Mouse (Mus musculus): ENCODE data around the gene Zfp334.

Zfp334 gene

DNA sequence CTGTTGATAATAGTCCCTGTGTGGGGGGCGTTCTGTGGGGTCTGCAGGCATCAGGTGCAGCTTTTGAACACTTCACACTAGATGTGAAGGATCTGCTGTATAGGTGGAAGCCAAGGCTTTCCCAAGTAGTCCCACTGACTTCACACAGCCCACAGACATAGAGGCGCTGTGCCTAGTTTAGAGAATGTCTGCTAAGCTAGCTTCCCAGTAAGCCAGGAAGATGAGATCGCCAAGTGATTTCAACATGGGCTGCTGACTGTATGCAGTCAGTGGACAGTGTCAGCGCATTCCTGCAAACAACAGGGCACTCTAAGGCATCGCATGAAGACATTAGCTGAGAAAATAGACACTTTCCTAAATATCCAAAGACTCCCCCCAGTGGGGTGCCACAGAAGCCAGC, 12.6 kb downstream of the Zfp334 start:
- DNase-seq = no peak

DNA sequence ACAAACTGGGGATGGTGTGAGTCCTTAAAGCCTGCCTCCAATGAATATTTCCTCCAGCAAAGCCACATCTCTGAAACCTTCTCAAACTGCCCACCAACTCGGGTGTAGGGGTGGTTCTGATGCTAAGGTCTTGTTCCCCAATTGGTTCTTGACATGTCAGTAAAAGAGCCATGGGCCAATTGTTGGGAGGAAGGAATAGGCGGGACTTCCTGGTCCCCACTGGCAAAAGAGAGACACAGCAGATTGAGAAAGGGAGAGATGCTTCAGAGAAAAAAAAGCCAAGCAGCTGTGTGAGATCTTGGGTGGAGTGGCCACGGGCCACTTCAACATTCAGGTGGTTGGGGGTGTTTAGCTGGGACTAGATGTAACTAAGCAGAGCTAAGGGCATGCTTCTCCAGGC, 17.0 kb downstream of the Zfp334 start:
- DNase-seq = no peak

DNA sequence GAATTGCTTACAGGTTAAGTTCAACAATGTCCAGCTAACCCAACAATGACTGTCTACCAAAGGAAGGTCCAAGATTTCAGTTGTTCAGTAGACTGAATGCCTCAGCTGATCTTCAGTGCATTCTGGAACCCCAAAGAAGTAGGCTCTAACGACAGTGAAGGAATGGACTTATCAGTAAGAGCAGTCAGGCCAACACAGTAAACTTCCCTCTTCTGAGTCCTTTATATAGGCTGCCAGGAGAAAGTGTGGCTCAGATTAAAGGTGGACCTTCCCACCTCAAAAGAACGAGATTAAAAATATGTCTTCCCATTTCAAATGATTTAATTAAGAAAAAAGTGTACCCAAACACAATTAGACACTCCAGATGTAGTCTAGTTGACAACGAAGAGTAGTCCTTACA, 17.7 kb downstream of the Zfp334 start:
- DNase-seq = no peak

DNA sequence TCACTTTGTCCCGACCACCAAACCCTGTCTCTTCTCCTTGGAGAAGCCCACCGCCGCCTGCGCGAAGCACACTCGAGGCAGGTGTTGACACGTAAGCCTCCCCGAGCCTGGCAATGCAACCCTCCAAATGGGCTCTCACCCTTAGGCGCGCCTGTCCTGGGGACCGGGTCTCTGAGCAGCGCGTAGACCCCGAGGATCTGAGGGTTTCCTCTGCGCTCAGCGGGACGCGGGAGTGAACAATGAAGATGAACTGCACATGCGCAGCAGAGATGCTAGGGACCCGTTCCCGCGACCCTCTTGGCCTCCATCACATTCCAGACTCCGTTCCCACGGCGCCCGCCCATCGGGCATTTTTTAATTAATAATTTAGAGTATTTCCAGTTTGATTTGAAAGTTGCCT, 19.6 kb downstream of the Zfp334 start, which contains the start of gene Zfp663:
TSS of gene Zfp663 (minus strand) at position 234 of the 400 bp plus-strand sequence.
- DNase-seq = no peak

DNA sequence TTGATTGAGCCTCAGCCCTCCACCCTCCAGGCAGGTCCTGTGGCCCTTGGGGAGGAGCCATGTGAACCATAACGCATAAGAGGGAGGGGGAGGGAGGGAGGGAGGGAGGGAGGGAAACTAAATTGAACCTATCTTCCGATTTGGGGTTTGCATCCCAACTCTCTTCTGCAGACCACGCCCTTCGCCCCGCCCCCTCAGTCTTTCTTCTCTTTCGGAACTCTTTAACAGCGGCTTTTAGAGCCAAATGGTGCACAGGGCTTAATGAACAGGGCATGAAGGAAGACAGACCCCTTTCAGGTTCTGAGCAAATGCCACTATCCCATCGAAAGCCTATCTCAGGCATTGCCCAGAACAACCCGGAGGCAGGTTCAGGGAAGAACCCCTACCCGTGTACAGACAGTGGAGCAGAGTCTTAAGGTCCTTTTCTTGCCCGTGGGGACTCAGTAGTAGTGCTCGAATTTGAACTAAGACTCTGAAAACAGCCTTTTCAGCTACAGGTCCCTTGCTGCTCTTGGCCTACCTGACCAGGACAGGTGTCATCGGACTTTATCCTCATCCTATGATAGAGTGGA, 20.1 kb downstream of the Zfp334 start:
- peak; percentile 12 to 36 for DNase-seq

DNA sequence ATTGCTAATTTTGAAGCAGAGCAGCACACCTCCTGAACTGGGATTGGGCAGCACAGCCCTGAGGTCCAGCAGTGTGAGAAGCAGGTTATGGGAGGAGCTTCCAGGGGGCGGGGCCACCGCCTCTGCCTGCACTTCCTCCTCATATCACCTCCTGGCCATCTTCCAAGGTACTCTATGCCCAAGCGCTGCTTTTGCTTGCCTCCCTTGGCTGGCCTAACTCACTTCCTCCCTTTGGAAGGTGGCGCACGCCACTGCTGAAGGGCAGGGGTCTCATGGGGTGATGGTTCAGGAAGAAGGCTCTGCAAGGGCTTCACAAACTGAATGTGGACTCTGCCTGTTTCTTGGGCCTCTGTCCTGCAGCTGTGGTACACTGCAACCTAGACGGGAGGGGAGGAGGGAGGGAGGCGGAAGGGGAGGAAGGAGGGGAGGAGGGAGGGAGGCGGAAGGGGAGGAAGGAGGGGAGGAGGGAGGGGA, 21.0 kb downstream of the Zfp334 start:
- peak; percentile 77 to 86 for DNase-seq

DNA sequence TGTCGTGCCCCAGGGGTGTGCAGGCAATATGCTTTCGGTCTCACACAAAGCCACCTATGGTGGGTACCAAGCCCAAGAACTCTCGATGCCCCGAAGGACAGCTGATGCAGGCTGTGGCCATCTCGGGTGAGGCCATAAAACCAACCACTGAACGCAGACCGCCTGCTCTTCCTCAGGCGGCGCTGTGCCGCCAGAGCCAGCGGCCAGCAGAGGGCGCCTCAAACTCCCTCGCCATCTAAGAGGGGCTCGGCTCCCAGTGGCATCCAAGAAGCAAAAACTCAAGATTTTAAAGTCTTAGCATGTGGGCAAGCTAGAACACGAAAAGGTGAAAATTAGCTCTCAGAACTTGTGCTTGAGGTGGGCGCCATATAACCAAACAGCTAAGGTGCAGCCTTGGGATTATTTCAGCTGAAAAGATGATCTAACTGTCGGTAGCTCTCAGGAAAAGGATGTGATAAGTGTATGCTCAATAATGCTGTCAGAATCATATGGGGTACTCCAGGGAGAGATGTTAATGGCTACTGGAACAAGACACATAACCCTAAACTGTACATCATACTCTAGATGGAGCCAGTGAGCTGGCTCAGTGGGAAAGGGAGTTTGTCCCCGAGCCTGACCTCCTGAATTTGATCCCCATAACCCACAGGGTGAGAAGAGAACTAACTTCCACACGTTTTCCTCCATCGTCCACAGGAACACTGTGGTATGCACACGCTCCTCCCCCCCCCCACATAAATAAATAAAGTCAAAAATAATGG, 23.5 kb downstream of the Zfp334 start:
- peak; percentile 9 to 29 for DNase-seq

DNA sequence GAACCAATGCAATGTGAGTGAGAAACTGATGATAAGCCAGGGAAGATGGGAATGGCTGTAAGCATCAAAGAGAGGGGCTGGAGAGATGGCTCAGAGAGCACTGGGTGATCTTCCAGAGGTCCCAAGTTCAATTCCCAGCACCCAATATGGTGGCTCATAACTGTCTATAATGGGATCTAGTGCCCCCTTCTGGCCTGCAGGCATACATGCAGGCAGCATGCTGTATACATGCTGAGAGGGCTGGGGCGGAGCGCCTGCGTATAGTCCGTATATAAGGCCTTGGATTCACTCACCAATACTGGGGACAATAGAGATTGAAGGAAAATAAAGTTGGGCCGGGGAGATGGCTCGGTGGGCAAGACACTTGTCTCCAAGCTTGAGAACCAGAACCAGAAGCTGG, 24.8 kb downstream of the Zfp334 start:
- DNase-seq = no peak

DNA sequence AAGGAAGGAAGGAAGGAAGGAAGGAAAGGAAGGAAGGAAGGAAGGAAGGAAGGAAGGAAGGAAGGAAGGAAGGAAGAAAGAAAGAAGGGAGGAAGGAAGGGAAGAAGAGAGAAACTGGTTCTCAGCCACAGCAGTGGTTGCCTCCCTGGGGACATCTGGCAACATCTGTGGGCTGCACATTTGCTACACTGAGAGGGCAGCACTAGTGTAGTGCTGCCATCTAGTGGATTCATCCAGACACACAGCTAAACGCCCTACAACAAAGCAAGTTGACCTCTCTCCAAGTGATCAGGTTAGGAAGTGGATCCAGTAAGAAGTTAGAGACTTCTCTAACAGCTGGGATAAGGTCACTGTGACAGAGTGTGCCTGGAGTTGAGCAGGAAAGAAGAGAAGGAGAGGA, 27.2 kb downstream of the Zfp334 start:
- peak; percentile 33 to 48 for DNase-seq

DNA sequence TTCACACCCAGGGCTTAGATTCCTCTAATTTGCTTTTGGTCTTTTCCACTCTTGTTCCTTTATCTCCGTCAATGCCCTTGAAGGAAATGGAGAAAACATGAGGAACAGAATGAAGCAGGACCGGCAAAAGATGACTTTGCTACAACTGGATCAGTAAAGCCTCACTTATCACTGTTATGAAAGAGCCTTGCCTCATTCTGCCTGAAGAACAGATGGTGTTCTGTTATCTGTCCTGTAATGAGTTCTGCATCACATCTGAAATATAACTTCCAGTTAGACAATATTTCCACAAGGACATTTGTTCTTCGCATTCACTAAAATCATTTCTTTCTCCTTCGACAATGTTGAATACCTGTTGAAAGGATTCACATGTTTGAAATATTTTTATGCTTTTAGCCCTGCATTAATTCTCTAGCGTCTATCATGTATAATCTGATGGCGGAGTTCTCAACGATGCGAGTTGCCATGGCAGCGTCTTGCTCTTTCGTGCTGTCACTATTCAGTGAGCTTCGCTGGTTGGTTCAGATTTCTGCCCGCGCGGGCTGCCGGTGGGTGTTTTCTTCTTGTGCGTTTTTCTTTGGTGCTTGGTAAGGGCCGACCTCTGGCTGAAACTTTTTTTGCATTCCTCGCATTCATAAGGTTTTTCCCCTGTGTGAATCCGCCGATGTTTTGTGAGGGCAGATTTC, 36.1 kb downstream of the Zfp334 start:
- DNase-seq = no peak

DNA sequence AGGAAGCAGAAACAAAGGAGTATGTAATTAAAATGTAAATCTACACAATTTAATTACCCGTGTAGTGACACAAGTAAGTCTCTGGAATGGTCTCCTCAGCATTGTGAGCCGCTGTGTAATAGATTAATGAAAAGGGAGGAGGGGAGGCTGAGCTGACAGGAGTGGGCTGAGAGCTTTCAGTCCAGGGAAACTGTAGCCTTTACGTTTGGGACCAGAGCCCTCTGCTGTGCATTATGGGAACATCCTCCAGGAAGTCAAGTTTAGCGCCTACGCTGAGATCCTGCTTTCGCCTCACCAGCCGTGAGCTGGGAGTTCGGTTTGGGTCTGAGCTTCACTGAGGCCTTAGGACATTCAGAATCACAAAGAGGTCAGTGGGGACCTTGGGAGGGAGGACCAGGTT, 38.6 kb downstream of the Zfp334 start:
- no peak for DNase-seq

DNA sequence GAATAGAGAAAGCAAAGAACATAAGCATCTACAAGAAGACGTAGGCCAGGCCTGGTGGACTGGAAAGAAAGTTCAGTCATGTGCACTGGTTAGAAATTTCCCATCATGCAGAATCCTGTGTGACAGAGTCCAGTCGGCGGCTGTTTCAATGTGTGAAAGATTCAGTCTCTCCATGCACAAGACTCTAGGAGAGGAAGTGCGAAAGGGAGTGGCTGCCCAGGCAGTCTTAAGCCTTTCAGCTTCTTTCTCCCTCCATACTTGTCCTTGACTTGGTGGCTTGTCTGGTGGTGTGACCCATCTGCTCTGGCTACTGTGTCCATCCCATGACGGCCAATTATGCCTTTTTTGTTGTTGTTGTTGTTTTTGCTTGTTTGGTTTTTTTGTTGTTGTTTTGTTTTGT, 41.9 kb downstream of the Zfp334 start:
- DNase-seq = no peak

DNA sequence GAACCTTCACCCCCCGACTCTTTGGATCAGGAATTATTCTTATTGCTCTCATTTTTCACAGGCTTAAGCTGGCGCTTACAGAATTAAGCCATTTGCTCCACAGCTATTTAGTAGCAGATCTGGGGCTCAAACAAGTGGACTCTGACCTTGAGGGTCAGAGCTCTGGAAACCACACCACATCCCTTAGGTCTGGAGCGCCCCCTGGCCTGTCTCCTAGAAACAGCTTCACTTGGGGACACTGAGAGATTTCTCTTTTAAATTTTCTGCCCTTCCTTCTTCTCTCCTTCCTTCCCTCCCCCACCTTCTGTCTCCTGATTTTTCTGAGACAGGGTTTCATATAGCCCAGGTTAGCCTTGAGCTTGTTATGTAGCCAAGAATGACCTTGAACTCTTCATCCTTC, 50.9 kb downstream of the Zfp334 start:
- peak; percentile 51 to 56 for DNase-seq

DNA sequence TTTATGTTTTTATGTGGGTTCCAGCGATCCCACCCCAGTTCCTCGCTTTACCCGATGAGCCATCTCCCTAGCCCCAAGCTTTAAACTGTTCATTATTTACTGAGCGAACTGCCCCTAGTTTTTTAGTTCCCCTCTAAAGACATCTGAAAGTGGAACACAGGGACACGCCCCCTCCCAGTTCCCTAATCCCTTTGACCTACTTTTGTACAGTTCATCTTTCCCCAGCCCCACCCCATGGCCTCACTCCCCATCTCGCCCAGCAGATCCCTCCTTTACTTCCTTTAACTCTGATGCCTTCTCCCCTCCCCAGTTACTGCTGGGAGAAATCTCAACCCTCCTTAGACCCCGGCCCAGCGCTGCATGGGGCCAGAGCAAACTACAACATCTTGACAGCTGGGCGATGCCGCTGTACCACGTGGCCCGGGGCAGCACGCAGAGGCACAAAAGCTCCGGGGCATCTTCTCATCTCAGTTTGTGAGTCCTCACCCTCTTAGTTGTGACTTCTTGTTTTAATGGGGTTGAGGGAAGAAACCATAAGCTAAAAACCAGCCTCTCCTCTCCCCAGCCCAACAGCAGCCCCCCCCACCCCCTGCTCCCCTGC, 55.3 kb downstream of the Zfp334 start:
- peak; percentile 49 to 66 for DNase-seq

DNA sequence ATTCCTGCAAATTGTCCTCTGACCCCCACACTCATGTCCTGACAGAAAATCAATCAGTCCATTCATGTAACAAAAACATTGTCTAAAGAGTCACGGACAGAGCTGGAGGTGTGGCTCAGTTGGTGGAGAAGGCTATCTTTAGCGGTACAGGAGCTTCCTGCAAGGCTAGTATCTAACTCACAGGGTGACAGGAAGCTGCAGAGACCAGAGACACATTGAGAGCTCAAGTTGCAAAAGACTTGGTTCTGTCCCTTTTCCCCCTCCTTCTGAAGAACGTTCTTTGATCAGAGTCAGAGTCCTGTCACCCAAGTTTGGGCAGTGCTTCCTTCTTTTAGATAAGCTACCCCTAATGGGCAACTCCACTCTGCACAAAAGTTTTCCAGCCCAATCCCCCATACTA, 58.4 kb downstream of the Zfp334 start:
- DNase-seq = no peak

DNA sequence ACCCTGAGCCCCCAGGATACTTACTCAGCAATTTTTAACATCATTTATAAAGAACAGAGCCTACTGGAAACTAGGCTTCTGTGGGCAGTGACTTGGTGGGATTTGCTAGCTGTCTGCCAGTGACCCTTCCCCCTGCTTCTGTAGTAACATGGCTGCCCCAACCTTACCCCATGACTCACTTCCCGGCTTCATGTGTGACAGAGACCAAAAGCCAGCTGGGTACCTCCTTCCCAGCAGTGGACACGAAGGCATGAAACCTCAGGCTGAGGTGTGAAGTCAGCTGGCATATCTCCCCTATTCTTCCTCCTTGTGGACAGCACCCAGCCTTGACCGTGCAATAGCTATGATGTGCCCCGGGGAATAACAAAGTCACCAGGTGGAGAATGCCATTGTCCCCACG, 59.3 kb downstream of the Zfp334 start:
- DNase-seq = no peak

DNA sequence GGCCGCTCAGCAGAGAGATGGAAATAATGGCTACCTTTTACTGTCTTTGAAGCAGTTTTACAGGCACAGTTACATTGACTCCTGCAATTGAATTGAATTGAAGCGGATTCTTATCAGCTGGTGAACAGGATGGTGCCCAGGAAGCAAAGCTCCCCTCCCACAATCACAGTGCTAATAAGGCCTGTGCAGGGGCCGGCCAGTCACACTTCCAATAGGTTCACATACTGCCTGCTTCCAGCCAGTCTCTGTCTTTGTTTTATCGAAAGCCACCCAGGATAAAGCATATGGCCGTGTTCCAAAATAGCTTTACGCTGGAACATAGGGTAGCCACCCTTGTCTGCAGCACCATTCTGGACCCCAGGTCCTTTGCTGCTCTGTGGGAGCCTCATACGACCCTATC, 60.7 kb downstream of the Zfp334 start:
- DNase-seq = no peak

DNA sequence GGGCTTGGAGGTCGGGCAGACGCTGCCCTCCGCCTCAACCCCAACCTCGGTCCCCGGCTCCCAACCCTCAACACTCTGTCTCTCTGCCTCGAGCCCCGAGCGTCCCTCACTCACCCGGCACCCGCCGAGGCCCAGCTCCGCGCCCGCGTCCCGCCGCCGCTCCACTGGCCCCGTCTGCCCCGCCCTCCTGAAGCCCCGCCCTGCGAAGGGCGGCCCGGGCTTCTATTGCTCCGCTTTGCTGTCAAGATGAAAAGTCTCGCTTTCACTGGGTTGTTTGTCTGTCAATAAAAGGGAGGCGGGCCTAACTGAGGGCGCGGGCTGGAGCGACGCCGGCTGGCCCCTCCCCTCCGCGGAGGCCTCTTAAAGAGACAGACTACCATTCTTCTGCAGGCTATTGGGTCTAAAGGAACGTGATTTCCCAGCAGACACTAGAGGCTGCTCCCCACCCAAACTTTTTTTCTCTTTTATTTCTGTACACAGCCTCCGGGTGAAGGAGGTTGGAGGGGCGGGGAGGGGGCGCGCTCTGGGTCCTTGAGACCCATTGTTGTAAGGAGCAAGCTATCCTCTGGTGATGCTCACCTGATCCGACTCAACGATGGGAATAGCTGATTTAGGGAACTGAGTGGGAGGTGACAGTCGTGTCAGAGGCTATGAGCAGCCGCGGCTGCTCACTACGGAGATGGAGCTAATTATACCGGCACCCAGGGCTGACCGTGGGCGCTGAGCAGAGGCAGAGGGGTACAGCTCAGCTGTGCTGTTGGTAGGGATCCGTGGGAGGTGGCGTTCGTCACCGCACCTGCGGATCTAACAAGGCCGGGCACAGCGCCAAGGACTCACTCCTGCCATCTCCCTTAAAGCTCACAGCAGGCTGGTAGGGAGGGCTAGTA, 61.5 kb downstream of the Zfp334 start, which contains the start of gene Elmo2:
TSS of gene Elmo2 (minus strand) at position 176 of the 887 bp plus-strand sequence.
- peak; percentile 98 to 99 for DNase-seq

DNA sequence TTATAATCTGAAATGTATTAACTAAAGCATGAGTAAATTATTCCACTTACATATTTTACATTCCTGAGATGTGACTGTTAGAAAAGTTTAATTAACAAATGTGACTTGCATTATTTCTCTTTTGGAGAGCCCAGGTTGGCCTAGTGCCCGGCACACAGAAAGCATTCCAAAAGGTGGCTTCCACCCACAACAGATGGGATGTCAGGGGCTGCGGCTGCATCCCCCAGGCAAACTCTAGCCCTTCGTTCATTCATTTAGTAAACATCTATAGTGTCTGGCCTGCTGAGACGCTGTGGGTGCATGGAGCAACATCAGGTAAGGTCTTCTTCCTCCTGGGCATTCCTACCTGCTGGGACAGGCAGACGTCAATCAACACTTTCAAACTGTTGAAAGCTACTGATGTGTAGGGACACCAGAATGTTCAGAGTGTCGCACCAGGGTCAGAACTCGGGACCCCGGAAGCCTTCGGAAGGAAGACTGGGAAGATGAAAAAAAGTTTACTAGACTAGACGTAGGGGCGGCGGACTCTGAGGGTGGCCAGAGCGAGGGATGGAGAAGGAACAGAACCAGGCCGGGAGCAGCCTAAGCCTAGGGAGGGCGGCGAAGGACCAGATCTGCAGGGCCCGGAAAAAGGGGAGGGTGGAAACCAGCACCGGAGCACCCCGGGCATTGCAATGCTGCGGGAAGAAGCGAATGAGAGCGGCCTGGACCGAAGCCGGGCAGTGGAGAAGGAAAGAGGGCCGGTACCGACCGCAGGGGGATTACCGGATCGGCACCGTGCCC, 62.3 kb downstream of the Zfp334 start:
- DNase-seq = peak in 1 of 2 experiments; percentile 46

Data from lung, adult 18-20 months (tissue).